Mouse (Mus musculus): ENCODE data around the gene Dgkh. TPM values are rescaled to one million over a fixed set of nuclear protein-coding genes. Genes with fewer than 3 reads are reported as not detected.
A peak's percentile ranks its signal among the peaks of the same experiment; 100 is the strongest.

Dgkh gene
- polyA plus RNA-seq, 1 experiment from 2014 or later = 0.94 TPM

DNA sequence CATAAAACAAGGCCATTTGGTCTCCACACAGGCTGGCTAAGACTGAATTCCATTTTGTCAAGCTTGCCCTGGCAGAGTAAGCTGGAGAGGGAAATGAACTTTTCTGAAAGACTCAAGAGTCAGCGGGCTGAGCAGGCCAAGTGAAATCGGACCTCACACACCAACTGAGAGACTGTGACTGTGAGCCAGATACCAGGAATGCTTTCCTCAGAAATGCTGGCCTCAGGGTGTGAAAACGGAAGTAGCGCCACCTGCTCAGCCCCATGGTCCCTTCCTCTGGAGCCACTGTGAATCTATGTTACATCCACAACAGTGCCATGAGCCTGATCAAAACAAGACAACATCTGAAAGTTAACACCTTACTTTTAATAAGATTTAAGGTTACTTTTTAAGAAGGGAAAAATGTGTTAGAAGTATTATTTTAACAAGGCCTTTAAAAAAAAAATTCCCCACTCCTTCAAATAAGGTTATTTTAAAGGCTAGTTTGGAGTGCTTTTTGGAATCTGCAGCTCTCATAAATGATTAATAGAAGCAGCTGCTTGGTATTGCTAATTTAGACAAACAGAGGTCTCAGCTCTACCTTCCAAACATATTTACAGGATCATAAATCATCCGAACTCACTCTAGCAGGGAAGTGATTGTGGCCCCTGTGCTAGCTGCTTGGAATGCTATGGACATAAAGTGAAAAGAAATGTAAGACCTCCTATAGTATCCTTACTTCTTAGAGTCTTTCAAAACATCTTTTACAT lies 193.8 kb downstream of the Dgkh start:
- 0 out of 2 replicates have a peak, but pooled peaks cover 3% of the 10 kb centered on the region for H3K4me1 ChIP-seq (replicated peaks; ENCODE audit: control insufficient read depth, insufficient read depth, low read length)
- no peaks in the 10 kb centered on the region for H3K9me3 ChIP-seq (ENCODE audit: control insufficient read depth)
- no peaks in the 10 kb centered on the region for H3K27me3 ChIP-seq (replicated peaks; ENCODE audit: control insufficient read depth, insufficient read depth, low read length)
- peak overlapping the region; percentile 50; the same call in 1 of the 2 replicates for H3K27ac ChIP-seq (ENCODE audit: low read depth, low read length)
- no peak overlapping the region for H3K9ac ChIP-seq (ENCODE audit: low read depth, low read length)
- no peak overlapping the region for H3K4me3 ChIP-seq (ENCODE audit: low read depth, low read length)
- 30% methylated on average over 5 of the region's 5 CpGs for whole genome bisulfite sequencing
- no peak overlapping the region for H3K4me2 ChIP-seq (replicated peaks; ENCODE audit: low read depth)
- ATAC-seq = no peak
- peak; percentile 17 for TF ChIP-seq CTCF (IDR thresholded peaks at IDR 0.05; ENCODE audit: low read depth)
- H3K36me3 ChIP-seq (ENCODE audit: control insufficient read depth, insufficient read depth) = no peaks in the 10 kb centered on the region

GRCm38 (mm10) chr14:78537551-78537950 lies 195.0 kb downstream of the Dgkh start:
- WGBS = 54% methylated on average over 6 of the region's 6 CpGs
- H3K4me3 ChIP-seq (ENCODE audit: low read depth, low read length) = no peak overlapping the region
- H3K9ac ChIP-seq (ENCODE audit: low read depth, low read length) = no peak overlapping the region
- H3K4me2 ChIP-seq (replicated peaks; ENCODE audit: low read depth) = peak overlapping the region; percentile 83; the same call in 1 of the 2 replicates
- H3K27me3 ChIP-seq (replicated peaks; ENCODE audit: control insufficient read depth, insufficient read depth, low read length) = no peaks in the 10 kb centered on the region
- no peak for TF ChIP-seq CTCF (IDR thresholded peaks at IDR 0.05; ENCODE audit: low read depth)
- H3K36me3 ChIP-seq (ENCODE audit: control insufficient read depth, insufficient read depth) = no peaks in the 10 kb centered on the region
- H3K9me3 ChIP-seq (ENCODE audit: control insufficient read depth) = no peaks in the 10 kb centered on the region
- H3K4me1 ChIP-seq (replicated peaks; ENCODE audit: control insufficient read depth, insufficient read depth, low read length) = 0 out of 2 replicates have a peak, but pooled peaks cover 3% of the 10 kb centered on the region
- peak overlapping the region; percentile 92; the same call in 1 of the 2 replicates for H3K27ac ChIP-seq (ENCODE audit: low read depth, low read length)
- ATAC-seq = no peak

DNA sequence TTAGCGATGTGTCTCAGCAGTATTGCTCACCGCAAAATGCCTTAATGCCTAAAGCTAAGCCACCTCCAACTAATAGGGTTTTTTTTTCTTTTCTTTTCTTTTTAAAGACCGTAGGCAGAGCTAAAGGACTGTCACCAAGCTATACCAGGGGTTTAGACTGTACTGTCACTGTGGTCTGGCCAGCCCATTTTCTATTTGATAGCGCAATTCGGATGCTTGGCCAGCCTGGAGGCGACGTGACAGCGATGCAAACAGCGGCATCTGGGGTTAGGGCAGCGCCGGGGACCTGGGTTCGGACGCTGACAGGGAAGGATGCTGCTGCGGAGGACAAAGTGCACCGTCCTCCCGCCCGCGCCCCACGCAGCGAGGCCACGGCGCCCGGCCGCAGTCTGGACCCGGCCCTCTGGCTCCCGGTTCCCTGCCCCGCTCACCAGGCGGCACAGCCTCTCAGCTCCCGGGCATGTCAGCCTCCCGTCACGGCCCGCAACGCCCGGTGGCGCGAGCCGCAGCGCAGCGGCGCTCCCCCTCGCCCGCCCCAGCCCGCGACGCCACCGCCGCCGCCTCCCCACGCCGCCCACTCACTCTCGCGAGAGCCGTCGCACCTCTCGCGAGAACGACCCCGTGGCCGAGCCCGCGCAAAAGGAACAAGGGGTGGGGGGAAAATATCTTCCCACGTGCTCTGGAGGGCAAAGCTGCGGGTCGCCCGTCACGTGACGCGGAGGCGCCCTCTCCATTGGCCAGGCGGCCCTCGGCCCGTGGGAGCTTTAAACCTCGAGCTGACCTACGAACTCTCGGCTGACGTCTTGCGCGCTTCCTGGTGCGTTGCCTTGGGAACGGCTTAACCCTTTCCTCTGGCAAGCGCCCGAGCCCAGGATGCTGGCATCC lies 196.1 kb downstream of the Dgkh start, which contains the start of gene Akap11:
Akap11 (minus strand) TSS at position 528 of the 885 bp plus-strand sequence.
- H3K4me1 ChIP-seq (replicated peaks; ENCODE audit: control insufficient read depth, insufficient read depth, low read length) = 0 out of 2 replicates have a peak, but pooled peaks cover 3% of the 10 kb centered on the region
- H3K9me3 ChIP-seq (ENCODE audit: control insufficient read depth) = no peaks in the 10 kb centered on the region
- H3K4me3 ChIP-seq (ENCODE audit: low read depth, low read length) = peak within 1 kb of the TSS; percentile 83
- ATAC-seq = peak; percentile 95
- peak within 1 kb of the TSS; percentile 92 for H3K27ac ChIP-seq (ENCODE audit: low read depth, low read length)
- H3K36me3 ChIP-seq (ENCODE audit: control insufficient read depth, insufficient read depth) = no peaks in the 10 kb centered on the region
- no peaks in the 10 kb centered on the region for H3K27me3 ChIP-seq (replicated peaks; ENCODE audit: control insufficient read depth, insufficient read depth, low read length)
- peak within 1 kb of the TSS; percentile 97 for H3K9ac ChIP-seq (ENCODE audit: low read depth, low read length)
- TF ChIP-seq CTCF (IDR thresholded peaks at IDR 0.05; ENCODE audit: low read depth) = 0 out of 2 replicates have a peak, but pooled peaks have one; percentile 7
- under 1% methylated on average over 82 of the region's 82 CpGs for WGBS
- peak within 1 kb of the TSS; percentile 83 for H3K4me2 ChIP-seq (replicated peaks; ENCODE audit: low read depth)

DNA sequence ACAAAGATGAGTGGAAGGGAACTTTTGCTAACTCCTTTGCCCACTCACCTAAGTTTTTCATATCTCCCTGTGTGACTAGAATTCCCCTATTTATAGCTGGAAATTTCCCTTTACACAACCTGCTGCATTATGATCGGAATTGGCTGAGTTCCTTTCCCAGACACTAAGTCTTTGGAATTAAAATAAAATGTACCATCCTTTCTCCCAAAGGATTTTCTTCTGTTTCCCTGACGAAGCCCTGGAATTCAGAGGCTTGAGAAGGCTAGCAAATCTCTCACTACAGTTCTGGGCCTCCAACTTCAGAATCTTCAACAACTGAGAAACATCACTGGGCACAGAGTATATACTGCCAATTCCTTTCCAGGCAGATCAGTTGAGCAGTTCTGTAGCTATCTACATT lies 197.2 kb downstream of the Dgkh start:
- H3K4me1 ChIP-seq (replicated peaks; ENCODE audit: control insufficient read depth, insufficient read depth, low read length) = 0 out of 2 replicates have a peak, but pooled peaks cover 3% of the 10 kb centered on the region
- H3K9me3 ChIP-seq (ENCODE audit: control insufficient read depth) = no peaks in the 10 kb centered on the region
- ATAC-seq = no peak
- H3K4me3 ChIP-seq (ENCODE audit: low read depth, low read length) = peak overlapping the region; percentile 83
- H3K27ac ChIP-seq (ENCODE audit: low read depth, low read length) = no peak overlapping the region
- no peaks in the 10 kb centered on the region for H3K36me3 ChIP-seq (ENCODE audit: control insufficient read depth, insufficient read depth)
- WGBS = 47% methylated on average over 2 of the region's 2 CpGs
- peak overlapping the region; percentile 97; the same call in 1 of the 2 replicates for H3K9ac ChIP-seq (ENCODE audit: low read depth, low read length)
- TF ChIP-seq CTCF (IDR thresholded peaks at IDR 0.05; ENCODE audit: low read depth) = no peak
- H3K4me2 ChIP-seq (replicated peaks; ENCODE audit: low read depth) = peak overlapping the region; percentile 83
- no peaks in the 10 kb centered on the region for H3K27me3 ChIP-seq (replicated peaks; ENCODE audit: control insufficient read depth, insufficient read depth, low read length)

GRCm38 (mm10) chr14:78534651-78535050 lies 197.9 kb downstream of the Dgkh start:
- Histone ChIP-seq H3K27me3 (replicated peaks; ENCODE audit: control insufficient read depth, insufficient read depth, low read length) (no peaks in the 10 kb centered on the region), H3K36me3 (ENCODE audit: control insufficient read depth, insufficient read depth) (no peaks in the 10 kb centered on the region), H3K27ac (ENCODE audit: low read depth, low read length) (no peak overlapping the region), H3K9ac (ENCODE audit: low read depth, low read length) (no peak overlapping the region), H3K4me2 (replicated peaks; ENCODE audit: low read depth) (no peak overlapping the region), H3K9me3 (ENCODE audit: control insufficient read depth) (no peaks in the 10 kb centered on the region), H3K4me3 (ENCODE audit: low read depth, low read length) (no peak overlapping the region), H3K4me1 (replicated peaks; ENCODE audit: control insufficient read depth, insufficient read depth, low read length) (peaks cover 5% of the 10 kb centered on the region)
- no peak for TF ChIP-seq CTCF (IDR thresholded peaks at IDR 0.05; ENCODE audit: low read depth)
- WGBS = 89% methylated on average over 5 of the region's 5 CpGs
- ATAC-seq = no peak

GRCm38 (mm10) chr14:78533701-78534100 lies 198.9 kb downstream of the Dgkh start:
- peaks cover 14% of the 10 kb centered on the region for H3K4me1 ChIP-seq (replicated peaks; ENCODE audit: control insufficient read depth, insufficient read depth, low read length)
- H3K4me3 ChIP-seq (ENCODE audit: low read depth, low read length) = no peak overlapping the region
- no peaks in the 10 kb centered on the region for H3K27me3 ChIP-seq (replicated peaks; ENCODE audit: control insufficient read depth, insufficient read depth, low read length)
- no peak overlapping the region for H3K9ac ChIP-seq (ENCODE audit: low read depth, low read length)
- H3K27ac ChIP-seq (ENCODE audit: low read depth, low read length) = no peak overlapping the region
- 75% methylated on average over 3 of the region's 3 CpGs for WGBS
- no peaks in the 10 kb centered on the region for H3K9me3 ChIP-seq (ENCODE audit: control insufficient read depth)
- TF ChIP-seq CTCF (IDR thresholded peaks at IDR 0.05; ENCODE audit: low read depth) = no peak
- H3K4me2 ChIP-seq (replicated peaks; ENCODE audit: low read depth) = no peak overlapping the region
- no peaks in the 10 kb centered on the region for H3K36me3 ChIP-seq (ENCODE audit: control insufficient read depth, insufficient read depth)
- ATAC-seq = no peak
